Mouse (Mus musculus) kidney, embryonic 14.5 days (tissue): ENCODE results near the gene Zfp92. TPM values are rescaled to one million over a fixed set of nuclear protein-coding genes. Genes with fewer than 3 reads are reported as not detected.

Experiments used
- polyA plus RNA-seq: library from polyadenylated mRNA; unstranded; fragments of >200 nt; fragmentation: Nextera tagmentation; extraction: Ambion mirVana; gene quantifications from 2 replicates; pipeline ENCODE4 v1.2.1, GENCODE M21; 2014

Zfp92 gene
- polyA plus RNA-seq, 1 experiment from 2014 or later, result not detected

Other genes starting within 250 kb of the Zfp92 start
- not detected in 2 replicates for gene Spin2d, start 234.1 kb upstream of the Zfp92 start, polyA plus RNA-seq
- gene Xlr3b, start 218.9 kb upstream of the Zfp92 start, polyA plus RNA-seq, result 6.0 and 8.6 TPM in 2 replicates
- gene Xlr4b, start 196.8 kb upstream of the Zfp92 start, polyA plus RNA-seq, result 0.50 TPM in 1 of 2 replicates, not detected in the other
- gene F8a, start 182.8 kb upstream of the Zfp92 start, polyA plus RNA-seq, result 9.1 and 9.9 TPM in 2 replicates
- not detected in 2 replicates for gene Xlr4c, start 168.0 kb upstream of the Zfp92 start, polyA plus RNA-seq
- gene Xlr3c, start 145.7 kb upstream of the Zfp92 start, polyA plus RNA-seq, result not detected in 2 replicates
- gene Xlr5a, start 118.1 kb upstream of the Zfp92 start, polyA plus RNA-seq, result 0.31 TPM in 1 of 2 replicates, not detected in the other
- gene Xlr5c, start 118.1 kb upstream of the Zfp92 start, polyA plus RNA-seq, result not detected in 2 replicates
- not detected in 2 replicates for gene Gm45015, start 74.3 kb upstream of the Zfp92 start, polyA plus RNA-seq
- 11.1 and 17.1 TPM in 2 replicates for gene Zfp275, start 68.5 kb upstream of the Zfp92 start, polyA plus RNA-seq
- gene Gm18336, start 12.4 kb upstream of the Zfp92 start, polyA plus RNA-seq, result not detected in 2 replicates
- not detected in 2 replicates for gene Trex2, start 24.2 kb downstream of the Zfp92 start, polyA plus RNA-seq
- 61.2 and 62.3 TPM in 2 replicates for gene Haus7, start 47.9 kb downstream of the Zfp92 start, polyA plus RNA-seq
- gene Bgn, start 72.5 kb downstream of the Zfp92 start, polyA plus RNA-seq, result 62.5 and 84.0 TPM in 2 replicates
- 0.29 and 0.42 TPM in 2 replicates for gene Atp2b3, start 92.0 kb downstream of the Zfp92 start, polyA plus RNA-seq
- gene Dusp9, start 228.3 kb downstream of the Zfp92 start, polyA plus RNA-seq, result 9.6 and 26.6 TPM in 2 replicates
- gene Pnck, start 249.0 kb downstream of the Zfp92 start, polyA plus RNA-seq, result 14.1 and 16.3 TPM in 2 replicates